Mouse (Mus musculus): Measurements from ENCODE around the gene Flnb.

DNA sequence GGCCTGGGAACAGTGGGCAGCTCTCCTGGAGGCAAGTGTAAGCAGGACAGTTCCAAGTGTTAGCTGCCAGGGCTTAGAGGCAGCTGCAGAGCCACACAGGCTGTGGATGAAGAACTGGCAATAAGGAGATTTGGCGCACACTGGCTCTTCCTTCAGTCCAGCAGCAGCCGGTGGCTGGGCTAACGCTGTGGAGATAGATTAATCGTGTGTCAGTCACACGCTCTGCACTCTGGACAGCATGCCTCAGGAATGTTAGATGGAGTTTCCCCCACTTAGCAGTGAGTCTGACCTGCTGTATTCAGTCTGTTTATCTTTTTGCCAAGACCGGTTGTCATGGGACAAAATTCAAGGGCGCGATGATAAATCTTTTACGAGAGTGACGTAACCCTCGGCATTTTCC lies 35.9 kb downstream of the Flnb start:
- TF ChIP-seq POLR2A (IDR thresholded peaks at IDR 0.05; ENCODE audit: low read depth, low read length): no peak
- no peak for TF ChIP-seq CTCF (conservative IDR thresholded peaks at IDR 0.05; ENCODE audit: insufficient read depth, insufficient read length, low read depth, low read length)
